Mouse (Mus musculus): ENCODE measurements around the gene Ppard.

Ppard gene

GRCm38 (mm10) chr17:28255651-28256050, 23.2 kb downstream of the Ppard start:
- DNase-seq (ENCODE audit: low spot score in 2 of 2) = no peak

GRCm38 (mm10) chr17:28256651-28257328, 24.3 kb downstream of the Ppard start:
- DNase-seq (ENCODE audit: low spot score in 2 of 2) = no peak

GRCm38 (mm10) chr17:28258325-28258724, 25.8 kb downstream of the Ppard start:
- no peak for DNase-seq (ENCODE audit: low spot score in 2 of 2)

- no peak for DNase-seq (ENCODE audit: low spot score in 2 of 2)
Observed at GRCm38 (mm10) chr17:28259890-28260542, 27.5 kb downstream of the Ppard start.

GRCm38 (mm10) chr17:28260543-28260909, 28.0 kb downstream of the Ppard start:
- DNase-seq (ENCODE audit: low spot score in 2 of 2) = no peak

- DNase-seq (ENCODE audit: low spot score in 2 of 2) = no peak
Observed at GRCm38 (mm10) chr17:28261795-28262194, 29.3 kb downstream of the Ppard start.

- DNase-seq (ENCODE audit: low spot score in 2 of 2) = no peak
Observed at GRCm38 (mm10) chr17:28263181-28263894, 30.8 kb downstream of the Ppard start.

- no peak for DNase-seq (ENCODE audit: low spot score in 2 of 2)
Observed at GRCm38 (mm10) chr17:28267251-28267650, 34.8 kb downstream of the Ppard start.

GRCm38 (mm10) chr17:28270165-28270564, 37.7 kb downstream of the Ppard start:
- DNase-seq (ENCODE audit: low spot score in 2 of 2) = no peak

- DNase-seq (ENCODE audit: low spot score in 2 of 2) = no peak
Observed at GRCm38 (mm10) chr17:28271537-28272266, 39.2 kb downstream of the Ppard start.

GRCm38 (mm10) chr17:28272281-28272680, 39.8 kb downstream of the Ppard start:
- no peak for DNase-seq (ENCODE audit: low spot score in 2 of 2)

- DNase-seq (ENCODE audit: low spot score in 2 of 2) = no peak
Observed at GRCm38 (mm10) chr17:28272837-28273236, 40.3 kb downstream of the Ppard start.

- DNase-seq (ENCODE audit: low spot score in 2 of 2) = no peak
Observed at GRCm38 (mm10) chr17:28274739-28275138, 42.2 kb downstream of the Ppard start.

- no peak for DNase-seq (ENCODE audit: low spot score in 2 of 2)
Observed at GRCm38 (mm10) chr17:28277226-28277625, 44.7 kb downstream of the Ppard start.

- no peak for DNase-seq (ENCODE audit: low spot score in 2 of 2)
Observed at GRCm38 (mm10) chr17:28277721-28278120, 45.2 kb downstream of the Ppard start.

- no peak for DNase-seq (ENCODE audit: low spot score in 2 of 2)
Observed at GRCm38 (mm10) chr17:28278156-28278555, 45.7 kb downstream of the Ppard start.

- no peak for DNase-seq (ENCODE audit: low spot score in 2 of 2)
Observed at GRCm38 (mm10) chr17:28279236-28279635, 46.7 kb downstream of the Ppard start.

GRCm38 (mm10) chr17:28279780-28280422, 47.4 kb downstream of the Ppard start:
- no peak for DNase-seq (ENCODE audit: low spot score in 2 of 2)

GRCm38 (mm10) chr17:28280423-28280800, 47.9 kb downstream of the Ppard start:
- DNase-seq (ENCODE audit: low spot score in 2 of 2) = no peak

GRCm38 (mm10) chr17:28280831-28281377, 48.4 kb downstream of the Ppard start:
- DNase-seq (ENCODE audit: low spot score in 2 of 2) = no peak

GRCm38 (mm10) chr17:28281866-28282441, 49.5 kb downstream of the Ppard start:
- DNase-seq (ENCODE audit: low spot score in 2 of 2) = no peak
